Mouse (Mus musculus) kidney, embryonic 16.5 days (tissue): ENCODE results near the gene Anxa4. TPM values are rescaled to one million over a fixed set of nuclear protein-coding genes. Genes with fewer than 3 reads are reported as not detected.

Experiments
- ATAC-seq: fragments of 200-750 bp; cut with Nextera tagmentation; 2 replicates; pipeline ENCODE4 v1.8.0; 2017; ENCODE audit warnings: moderate TSS enrichment; ENCODE audit not compliant: low FRiP score, low TSS enrichment
- H3K27ac ChIP-seq: fragments of 300-500 bp; sonication (generic); 2 replicates; pipeline ENCODE4 v1.5.1; 2014; ENCODE audit warnings: low read length
- H3K27me3 ChIP-seq: fragments of 300-500 bp; sonication (generic); 2 replicates; pipeline ENCODE4 v1.6.1; 2014; ENCODE audit warnings: low read length, control low read depth, mixed read lengths; ENCODE audit not compliant: insufficient read depth
- H3K36me3 ChIP-seq: fragments of 300-500 bp; sonication (generic); 2 replicates; pipeline ENCODE4 v1.6.1; 2014; ENCODE audit warnings: low read length, control low read depth, mixed read lengths; ENCODE audit not compliant: insufficient read depth
- H3K4me1 ChIP-seq: fragments of 300-500 bp; sonication (generic); 2 replicates; pipeline ENCODE4 v1.6.1; 2014; ENCODE audit warnings: low read length, control low read depth, mixed read lengths; ENCODE audit not compliant: insufficient read depth
- H3K4me2 ChIP-seq: fragments of 300-500 bp; sonication (generic); replicated peaks from 2 replicates; pipeline ENCODE4 v1.6.1; 2014; ENCODE audit warnings: low read depth, low read length
- H3K4me3 ChIP-seq: fragments of 300-500 bp; sonication (generic); 2 replicates; pipeline ENCODE4 v1.5.1; 2014; ENCODE audit warnings: mild to moderate bottlenecking, low read length
- H3K9ac ChIP-seq: fragments of 300-500 bp; sonication (generic); replicated peaks from 2 replicates; pipeline ENCODE4 v1.6.1; 2014; ENCODE audit warnings: low read length
- H3K9me3 ChIP-seq: fragments of 300-500 bp; sonication (generic); 2 replicates; pipeline ENCODE4 v1.6.1; 2016; ENCODE audit warnings: low read length, control low read depth
- WGBS: fragments of 180-500 bp; shearing (Covaris S2); extraction: QIAGEN DNeasy Blood & Tissue Kit; methylation state at CpG from one replicate; pipeline ENCODE4 v1.1.7; 2014; 5-methylcytosine and 5-hydroxymethylcytosine counted together
- polyA plus RNA-seq: library from polyadenylated mRNA; unstranded; fragments of >200 nt; fragmentation: Nextera tagmentation; extraction: Ambion mirVana; gene quantifications from 2 replicates; pipeline ENCODE4 v1.2.1, GENCODE M21; 2015

Gene Anxa4
- 50.7 and 59.2 TPM in 2 replicates for polyA plus RNA-seq

- H3K4me2 ChIP-seq, result peak within 1 kb of the TSS; percentile 84
- H3K4me3 ChIP-seq, result peak within 1 kb of the TSS; percentile 66
- no peak within 1 kb of the TSS for H3K27ac ChIP-seq
- WGBS, result under 1% methylated on average over 41 of the region's 41 CpGs
- H3K9ac ChIP-seq, result peak within 1 kb of the TSS; percentile 69
- H3K4me1 ChIP-seq, result peaks cover 4% of the 10 kb centered on the region
- peak; percentile 94 for ATAC-seq
- no peaks in the 10 kb centered on the region; the same call in 1 of the 2 replicates for H3K27me3 ChIP-seq
- no peaks in the 10 kb centered on the region for H3K9me3 ChIP-seq
- H3K36me3 ChIP-seq, result no peaks in the 10 kb centered on the region
These were observed at the start of gene Anxa4 for GRCm38 (mm10) chr6:86793021-86793815. Anxa4 (minus strand) TSS chr6:86793584.

DNA sequence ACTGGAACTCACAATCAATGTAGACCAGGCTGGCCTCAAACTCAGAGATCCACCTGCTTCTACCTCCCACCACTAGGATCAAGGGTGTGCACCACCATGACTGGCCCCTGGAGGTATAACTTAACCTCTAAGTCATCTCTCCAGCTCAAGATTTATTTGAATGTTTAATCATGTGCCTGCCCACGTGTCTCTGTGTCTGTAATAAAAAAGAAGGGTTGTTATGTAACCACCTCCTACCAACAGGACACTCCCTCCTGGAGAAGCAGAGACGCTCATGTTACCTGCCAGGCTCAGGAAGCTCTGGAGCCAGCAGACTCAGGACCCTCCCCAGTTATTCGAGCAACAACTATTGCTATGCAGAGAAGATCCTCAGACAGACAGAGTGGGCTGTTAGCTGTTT lies 48.6 kb upstream of the Anxa4 start:
- no peak for ATAC-seq
- no peak overlapping the region for H3K4me3 ChIP-seq
- H3K9ac ChIP-seq, result no peak overlapping the region
- no peak overlapping the region for H3K4me2 ChIP-seq
- no peak overlapping the region for H3K27ac ChIP-seq
- H3K27me3 ChIP-seq, result no peaks in the 10 kb centered on the region
- H3K36me3 ChIP-seq, result no peaks in the 10 kb centered on the region
- WGBS, result 51% methylated on average over 3 of the region's 3 CpGs
- no peaks in the 10 kb centered on the region for H3K4me1 ChIP-seq
- no peaks in the 10 kb centered on the region for H3K9me3 ChIP-seq

DNA sequence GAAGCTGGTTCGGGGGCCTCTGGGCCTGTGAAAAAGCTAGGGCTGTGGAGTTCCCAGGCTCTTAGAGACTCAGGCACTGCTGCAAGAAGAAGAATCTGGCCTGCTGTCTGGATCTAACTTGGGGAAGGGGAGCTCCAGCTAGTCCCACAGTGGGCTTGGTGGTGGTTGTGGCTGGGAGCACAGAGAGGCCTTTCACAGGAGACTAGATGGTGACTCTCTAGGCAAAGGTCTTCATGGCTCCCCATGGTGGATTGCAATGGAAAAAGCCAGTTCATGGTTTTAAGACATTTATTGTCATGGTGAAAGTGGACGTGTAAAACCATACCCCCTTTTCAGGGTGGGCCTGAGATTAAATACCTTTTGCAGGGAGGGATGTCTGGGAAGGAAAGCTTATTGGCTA lies 45.7 kb upstream of the Anxa4 start:
- no peak overlapping the region for H3K27ac ChIP-seq
- H3K9ac ChIP-seq, result no peak overlapping the region
- no peaks in the 10 kb centered on the region for H3K9me3 ChIP-seq
- no peaks in the 10 kb centered on the region for H3K4me1 ChIP-seq
- H3K4me3 ChIP-seq, result no peak overlapping the region
- ATAC-seq, result no peak
- no peak overlapping the region for H3K4me2 ChIP-seq
- no peaks in the 10 kb centered on the region for H3K36me3 ChIP-seq
- WGBS, result 62% methylated on average over 2 of the region's 2 CpGs
- H3K27me3 ChIP-seq, result no peaks in the 10 kb centered on the region

- WGBS, result 76% methylated on average over 13 of the region's 13 CpGs
These were observed 39.6 kb upstream of the Anxa4 start for GRCm38 (mm10) chr6:86832802-86833502.

GRCm38 (mm10) chr6:86830738-86831500 lies 37.5 kb upstream of the Anxa4 start:
- Histone ChIP-seq H3K4me1 (0 out of 2 replicates have a peak, but pooled peaks cover 3% of the 10 kb centered on the region), H3K4me3 (no peak overlapping the region), H3K9ac (no peak overlapping the region), H3K9me3 (no peaks in the 10 kb centered on the region), H3K27ac (peak overlapping the region; percentile 80), H3K36me3 (no peaks in the 10 kb centered on the region), H3K27me3 (no peaks in the 10 kb centered on the region), H3K4me2 (no peak overlapping the region)
- WGBS, result 54% methylated on average over 10 of the region's 10 CpGs
- ATAC-seq, result no peak

More at GRCm38 (mm10) chr6:86832802-86833502, 39.6 kb upstream of the Anxa4 start:
- H3K9ac ChIP-seq, result no peak overlapping the region
- H3K4me1 ChIP-seq, result 0 out of 2 replicates have a peak, but pooled peaks cover 3% of the 10 kb centered on the region
- H3K27me3 ChIP-seq, result no peaks in the 10 kb centered on the region
- H3K27ac ChIP-seq, result no peak overlapping the region
- H3K36me3 ChIP-seq, result no peaks in the 10 kb centered on the region
- no peak for ATAC-seq
- H3K4me2 ChIP-seq, result no peak overlapping the region
- no peaks in the 10 kb centered on the region for H3K9me3 ChIP-seq
- no peak overlapping the region for H3K4me3 ChIP-seq

DNA sequence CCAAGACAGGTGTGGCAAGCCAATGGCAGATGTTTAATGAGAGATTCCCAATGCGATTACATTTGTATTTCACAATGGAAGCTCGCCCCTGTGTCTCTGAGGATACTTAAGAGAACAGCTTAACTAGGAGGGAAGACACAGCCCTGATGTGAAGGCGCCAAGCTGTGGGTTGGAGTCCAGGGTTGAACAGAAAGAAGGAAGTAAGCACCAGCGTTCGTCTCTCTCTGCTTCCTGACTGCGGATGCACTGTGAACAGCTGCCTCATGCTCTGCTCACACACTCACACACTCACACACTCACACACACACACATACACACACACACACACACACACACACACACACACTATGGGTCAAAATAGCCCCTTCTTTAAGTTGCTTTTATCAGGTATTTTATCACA lies 36.4 kb upstream of the Anxa4 start:
- Histone ChIP-seq H3K36me3 (no peaks in the 10 kb centered on the region), H3K27me3 (no peaks in the 10 kb centered on the region), H3K4me3 (no peak overlapping the region), H3K9me3 (no peaks in the 10 kb centered on the region), H3K9ac (no peak overlapping the region), H3K4me1 (0 out of 2 replicates have a peak, but pooled peaks cover 3% of the 10 kb centered on the region), H3K27ac (no peak overlapping the region), H3K4me2 (no peak overlapping the region)
- WGBS, result 85% methylated on average over 6 of the region's 6 CpGs
- ATAC-seq, result no peak

DNA sequence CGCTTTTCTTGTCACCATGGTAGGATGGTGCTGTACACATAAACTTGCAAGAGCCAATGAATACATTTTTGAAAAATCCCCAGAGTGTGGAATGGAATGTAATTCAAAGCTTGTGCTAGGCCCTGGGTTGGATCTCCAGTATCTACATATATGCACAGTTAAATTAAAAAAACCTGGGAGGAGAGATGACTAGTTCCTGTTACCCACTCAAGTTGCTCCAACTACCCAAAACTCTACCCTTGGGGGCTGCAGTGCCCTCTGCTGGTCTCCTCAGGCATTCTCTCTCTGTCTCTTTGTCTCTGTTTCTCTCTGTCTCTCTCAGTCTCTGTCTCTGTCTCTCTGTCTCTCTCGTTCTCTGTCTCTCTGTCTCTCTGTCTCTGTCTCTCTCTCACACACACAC lies 34.0 kb upstream of the Anxa4 start:
- Histone ChIP-seq H3K4me1 (peaks cover 2% of the 10 kb centered on the region; the same call in 1 of the 2 replicates), H3K27me3 (no peaks in the 10 kb centered on the region), H3K9me3 (no peaks in the 10 kb centered on the region), H3K27ac (no peak overlapping the region), H3K36me3 (no peaks in the 10 kb centered on the region), H3K4me3 (no peak overlapping the region), H3K4me2 (no peak overlapping the region), H3K9ac (no peak overlapping the region)
- WGBS, result 92% methylated on average over 2 of the region's 2 CpGs
- ATAC-seq, result no peak

- Histone ChIP-seq H3K27me3 (no peaks in the 10 kb centered on the region), H3K36me3 (no peaks in the 10 kb centered on the region), H3K27ac (no peak overlapping the region), H3K4me1 (peaks cover 6% of the 10 kb centered on the region; the same call in 1 of the 2 replicates), H3K4me2 (no peak overlapping the region), H3K9me3 (no peaks in the 10 kb centered on the region), H3K4me3 (no peak overlapping the region), H3K9ac (no peak overlapping the region)
- ATAC-seq, result no peak
- 89% methylated on average over 7 of the region's 7 CpGs for WGBS
These were observed 31.0 kb upstream of the Anxa4 start for GRCm38 (mm10) chr6:86824401-86824800.

DNA sequence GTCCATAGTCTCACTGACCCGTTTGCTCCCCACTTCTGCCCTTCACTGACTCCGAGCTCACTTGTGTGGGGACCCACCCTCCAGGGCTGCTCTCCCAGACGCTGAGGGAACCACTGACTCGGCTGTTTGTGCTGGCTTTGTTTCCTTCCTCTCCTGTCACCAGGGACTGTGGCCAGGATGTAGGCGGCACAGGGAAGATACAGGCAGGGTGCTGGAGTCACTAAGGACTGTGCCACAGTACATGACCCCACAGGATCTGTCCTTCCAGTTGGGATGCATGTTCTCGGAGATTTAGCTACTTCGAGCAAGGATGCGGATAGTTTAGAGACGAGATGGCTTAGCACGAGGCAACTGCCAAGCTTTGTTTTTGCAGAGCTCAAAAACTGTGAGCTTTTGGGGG lies 30.4 kb upstream of the Anxa4 start:
- Histone ChIP-seq H3K27ac (no peak overlapping the region), H3K4me3 (no peak overlapping the region), H3K36me3 (no peaks in the 10 kb centered on the region), H3K27me3 (no peaks in the 10 kb centered on the region), H3K4me2 (no peak overlapping the region), H3K9ac (no peak overlapping the region), H3K4me1 (peaks cover 6% of the 10 kb centered on the region; the same call in 1 of the 2 replicates), H3K9me3 (no peaks in the 10 kb centered on the region)
- peak; percentile 28; the same call in 1 of the 2 replicates for ATAC-seq
- WGBS, result 45% methylated on average over 10 of the region's 10 CpGs
